Mouse (Mus musculus) lung, adult 2 months (tissue): ENCODE measurements around the gene Palmd. TPM values are rescaled to one million over a fixed set of nuclear protein-coding genes. Genes with fewer than 3 reads are reported as not detected.
A peak's percentile ranks its signal among the peaks of the same experiment; 100 is the strongest.

Experiments used
- DNase-seq: peaks from one replicate; pipeline ENCODE4 v3.0.0; 2022
- H3K4me1 ChIP-seq: fragments of 200-500 bp; 2 replicates; pipeline ENCODE4 v1.6.1; 2011; ENCODE audit warnings: low read length; ENCODE audit not compliant: control insufficient read depth, insufficient read depth
- H3K4me3 ChIP-seq: fragments of 200-500 bp; replicated peaks from 2 replicates; pipeline ENCODE3; 2011; ENCODE audit warnings: low read depth, mild to moderate bottlenecking, control low read depth, low read length; ENCODE audit errors: extremely low read depth
- CTCF ChIP-seq: fragments of 200-500 bp; IDR thresholded peaks from 2 replicates; pipeline ENCODE4 v1.5.1; 2011; ENCODE audit warnings: mild to moderate bottlenecking, low read length, control low read depth; ENCODE audit not compliant: insufficient read depth
- POLR2A ChIP-seq: fragments of 200-500 bp; IDR thresholded peaks from 2 replicates; pipeline ENCODE4 v1.6.1; 2011; ENCODE audit warnings: low read depth, mild to moderate bottlenecking, control low read depth, low read length, borderline replicate concordance; ENCODE audit errors: extremely low read depth
- WGBS: fragments of 180-500 bp; shearing (Covaris S2); methylation state at CpG from one replicate; pipeline ENCODE4 v1.1.7; 2018; 5-methylcytosine and 5-hydroxymethylcytosine counted together
- polyA plus RNA-seq: library from polyadenylated mRNA; depleted of rRNA; stranded (reverse); fragments of >200 nt; gene quantifications from 2 replicates; pipeline ENCODE4 v1.2.3, GENCODE M21; 2012; rRNA removed

The Palmd gene
- 5.6 and 10.5 TPM in 2 replicates for polyA plus RNA-seq

DNA sequence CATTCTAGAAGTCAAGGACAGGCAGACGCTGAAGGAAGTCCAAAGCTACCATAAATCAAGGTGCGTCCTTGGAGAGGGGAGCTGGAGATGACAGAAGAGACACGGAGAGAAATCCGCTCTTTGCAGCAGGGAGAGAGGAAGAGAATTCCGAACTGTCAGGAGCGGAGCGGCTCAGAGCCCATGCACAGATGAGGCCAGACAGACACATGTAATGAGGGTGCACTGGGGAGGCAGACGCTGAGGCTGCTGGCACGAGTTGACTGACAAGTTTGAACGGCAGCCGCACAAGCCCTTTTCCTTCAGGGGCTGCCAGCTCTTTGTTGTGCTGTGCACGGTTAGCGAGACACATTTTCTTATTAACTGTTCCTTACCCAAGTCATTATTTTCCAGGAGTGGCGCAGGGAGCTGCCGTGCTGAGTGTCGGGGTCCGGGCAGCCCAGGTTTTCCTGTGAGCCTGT lies at the start of gene Palmd:
Palmd (minus strand) TSS at position 448 of the 458 bp plus-strand sequence.
- peak within 1 kb of the TSS; percentile 60 for H3K4me3 ChIP-seq
- TF ChIP-seq POLR2A = peak; percentile 86; the same call in 1 of the 2 replicates
- TF ChIP-seq CTCF = no peak

DNA sequence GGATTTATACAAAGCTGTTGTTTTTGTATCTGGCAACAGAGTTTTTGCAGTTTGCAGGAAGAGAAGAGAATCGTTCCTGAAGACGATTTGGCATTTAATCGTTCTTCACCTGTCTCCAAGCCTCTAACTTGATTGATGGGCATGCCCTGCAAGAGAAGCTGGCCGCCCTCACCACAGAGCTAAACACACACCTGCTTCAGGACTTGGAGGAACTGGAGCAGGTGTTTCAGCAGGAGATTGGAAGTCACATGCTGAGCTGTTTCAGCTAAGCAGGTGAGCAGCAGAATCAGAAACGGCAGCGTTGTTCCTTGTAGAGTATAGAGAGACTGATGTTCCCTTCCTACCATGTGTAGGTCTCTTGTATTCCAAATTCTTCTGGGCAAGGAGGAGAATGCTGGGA lies 41.4 kb upstream of the Palmd start:
- TF ChIP-seq POLR2A (no peak), CTCF (no peak)
- WGBS = 46% methylated on average over 6 of the region's 6 CpGs
- DNase-seq = no peak
- no peak overlapping the region for H3K4me3 ChIP-seq
- no peaks in the 10 kb centered on the region for H3K4me1 ChIP-seq

More for the DNA sequence above, at the start of gene Palmd:
- DNase-seq = peak; percentile 56
- peaks cover 2% of the 10 kb centered on the region; the same call in 1 of the 2 replicates for H3K4me1 ChIP-seq
- WGBS = 5% methylated on average over 17 of the region's 17 CpGs

DNA sequence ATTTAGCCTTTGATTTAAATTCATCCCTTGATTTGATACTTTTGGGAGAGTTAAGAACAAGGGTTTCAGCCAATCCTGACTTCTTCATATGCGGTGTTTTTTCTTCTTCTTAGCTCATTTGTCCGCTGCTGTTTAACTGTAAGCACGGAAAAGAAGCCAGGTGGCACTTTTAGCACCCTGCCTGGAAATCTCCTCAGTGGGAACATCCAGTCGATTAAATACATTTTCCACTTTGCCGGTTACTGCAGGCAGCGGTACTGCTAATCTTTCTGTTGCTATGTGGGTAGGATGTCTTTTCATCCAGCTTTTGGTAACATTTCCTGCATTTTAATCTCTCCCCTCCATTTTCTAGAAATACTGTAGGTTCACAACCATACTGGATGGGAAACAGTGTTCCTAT lies 38.6 kb upstream of the Palmd start:
- TF ChIP-seq POLR2A = no peak
- no peak for TF ChIP-seq CTCF

DNA sequence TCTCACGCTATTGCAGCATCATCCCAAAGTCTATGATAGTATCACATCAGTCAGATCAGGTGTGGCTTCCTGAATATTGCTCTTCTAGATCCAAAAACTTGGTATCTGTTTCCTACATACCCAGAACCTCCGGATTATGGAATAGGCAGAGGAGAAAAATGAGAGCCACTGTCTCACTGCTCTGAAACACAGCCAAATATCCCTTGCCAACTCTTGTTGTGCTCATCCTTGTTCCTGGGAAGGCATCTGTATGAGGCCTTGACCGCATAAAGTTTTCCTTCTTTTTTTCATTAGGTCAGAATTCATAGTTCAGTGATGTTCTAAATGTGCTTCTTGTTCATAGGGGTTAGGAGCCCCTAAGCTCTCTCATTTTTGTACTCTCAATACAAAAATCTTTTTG lies 37.8 kb upstream of the Palmd start:
- WGBS = 59% methylated on average over 3 of the region's 3 CpGs

More for the DNA sequence above, 38.6 kb upstream of the Palmd start:
- Histone ChIP-seq H3K4me3 (no peak overlapping the region), H3K4me1 (no peaks in the 10 kb centered on the region)
- no peak for DNase-seq
- WGBS = 93% methylated on average over 6 of the region's 6 CpGs

DNA sequence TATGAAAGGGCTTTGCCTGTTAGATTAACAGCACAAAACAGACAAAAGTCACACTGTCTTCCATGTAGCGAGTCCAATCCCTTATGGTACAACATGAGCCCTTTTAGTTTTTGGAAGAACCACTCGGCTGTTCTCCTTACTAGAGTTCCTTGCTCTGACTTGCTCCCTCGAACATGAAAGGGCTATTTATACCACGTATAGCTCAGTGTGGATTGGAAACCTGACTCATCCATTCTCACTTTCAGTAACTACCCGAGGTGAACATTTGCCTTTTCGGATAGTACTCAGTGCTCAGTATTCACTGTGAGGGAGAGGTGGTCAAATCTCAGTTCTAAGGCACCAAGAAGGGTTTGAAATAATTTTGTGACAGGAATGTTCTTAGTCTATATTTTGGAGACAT lies 34.6 kb upstream of the Palmd start:
- H3K4me1 ChIP-seq = peaks cover 2% of the 10 kb centered on the region; the same call in 1 of the 2 replicates
- TF ChIP-seq POLR2A (no peak), CTCF (no peak)
- 86% methylated on average over 6 of the region's 6 CpGs for WGBS
- no peak overlapping the region for H3K4me3 ChIP-seq
- DNase-seq = no peak

More for the DNA sequence above, 37.8 kb upstream of the Palmd start:
- no peak overlapping the region for H3K4me3 ChIP-seq
- TF ChIP-seq POLR2A = no peak
- no peak for DNase-seq
- peaks cover 2% of the 10 kb centered on the region; the same call in 1 of the 2 replicates for H3K4me1 ChIP-seq

DNA sequence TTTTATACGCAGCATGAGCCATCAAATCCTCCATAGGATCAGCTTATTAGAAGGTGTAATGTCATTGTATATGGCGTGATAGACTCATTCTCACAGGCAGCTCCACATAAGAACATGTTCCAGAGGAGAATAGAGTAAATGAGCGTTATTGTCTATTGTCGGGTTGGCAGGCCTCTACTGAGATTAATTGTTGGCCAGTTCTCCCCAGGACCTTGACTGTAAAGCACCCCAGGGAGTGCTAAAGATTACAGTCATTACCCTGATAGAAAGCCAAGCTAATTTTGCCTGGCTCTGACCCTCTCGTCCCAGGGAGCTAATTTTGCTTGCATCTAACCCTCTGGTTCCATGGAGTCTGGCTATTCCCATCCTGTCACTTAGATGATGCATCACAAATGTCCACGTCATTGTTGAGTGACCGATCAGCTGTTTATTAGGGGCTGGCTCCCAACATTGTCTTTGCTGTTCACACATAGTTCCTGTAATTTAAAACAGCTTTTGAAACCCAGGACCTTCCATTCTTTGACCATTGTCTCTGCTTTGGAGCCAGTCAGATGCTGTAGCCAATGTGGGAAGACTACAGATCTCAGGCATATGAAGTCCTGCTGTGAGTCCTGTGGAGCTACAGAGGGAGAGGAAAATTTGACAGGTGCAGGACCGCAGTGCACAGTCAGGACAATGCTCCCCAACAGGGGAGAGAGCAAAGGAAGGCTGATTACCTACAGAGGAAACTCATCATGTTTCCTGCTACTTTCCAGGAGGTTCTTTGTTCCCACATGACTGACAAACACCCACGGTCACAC lies 33.1 kb upstream of the Palmd start:
- peaks cover 2% of the 10 kb centered on the region; the same call in 1 of the 2 replicates for H3K4me1 ChIP-seq
- H3K4me3 ChIP-seq = no peak overlapping the region
- TF ChIP-seq POLR2A = no peak
- TF ChIP-seq CTCF = no peak
- WGBS = 58% methylated on average over 9 of the region's 9 CpGs
- DNase-seq = no peak

DNA sequence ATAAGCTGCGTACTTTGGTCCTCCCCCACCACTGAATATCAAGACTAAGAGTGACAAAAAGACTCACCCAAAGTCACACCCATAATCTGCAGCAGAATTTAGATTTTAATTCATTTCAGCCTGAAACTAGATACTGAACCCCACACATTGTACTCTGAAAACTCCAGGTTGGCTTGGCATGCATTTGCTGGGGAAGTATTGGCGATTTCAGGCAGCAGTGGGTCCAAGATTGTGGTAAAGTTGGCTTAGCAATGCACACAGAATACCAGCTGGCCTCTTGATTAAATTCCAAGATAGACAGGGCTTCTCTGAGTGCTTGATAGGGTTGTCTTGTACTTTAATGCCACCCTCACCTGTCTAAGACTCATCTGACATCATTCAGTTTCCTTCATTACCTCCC lies 24.2 kb upstream of the Palmd start:
- DNase-seq = no peak
- TF ChIP-seq CTCF (no peak), POLR2A (no peak)
- WGBS = 90% methylated on average over 2 of the region's 2 CpGs
- Histone ChIP-seq H3K4me1 (no peaks in the 10 kb centered on the region), H3K4me3 (no peak overlapping the region)

DNA sequence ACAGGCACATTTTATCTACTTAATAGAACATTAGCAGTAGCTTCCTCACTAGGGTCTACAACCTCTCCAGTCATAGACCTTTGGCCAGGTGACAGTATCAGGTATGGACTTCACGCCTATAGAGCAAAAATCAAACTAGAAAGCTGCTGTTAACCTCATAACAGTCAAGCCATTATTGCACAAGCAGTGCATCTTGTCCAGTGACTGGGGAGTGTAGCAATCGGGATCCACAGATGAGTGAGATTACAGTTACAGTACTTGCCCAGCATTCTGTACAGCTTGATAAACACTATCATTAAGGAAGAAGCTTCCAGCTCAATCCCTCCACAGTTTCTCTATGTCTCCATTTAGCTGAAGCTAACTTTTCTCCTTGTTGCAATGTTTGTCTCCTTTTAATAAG lies 22.4 kb upstream of the Palmd start:
- DNase-seq = no peak
- 87% methylated on average over 2 of the region's 2 CpGs for whole genome bisulfite sequencing
- Histone ChIP-seq H3K4me3 (no peak overlapping the region), H3K4me1 (no peaks in the 10 kb centered on the region; the same call in 1 of the 2 replicates)
- TF ChIP-seq POLR2A = no peak
- no peak for TF ChIP-seq CTCF

DNA sequence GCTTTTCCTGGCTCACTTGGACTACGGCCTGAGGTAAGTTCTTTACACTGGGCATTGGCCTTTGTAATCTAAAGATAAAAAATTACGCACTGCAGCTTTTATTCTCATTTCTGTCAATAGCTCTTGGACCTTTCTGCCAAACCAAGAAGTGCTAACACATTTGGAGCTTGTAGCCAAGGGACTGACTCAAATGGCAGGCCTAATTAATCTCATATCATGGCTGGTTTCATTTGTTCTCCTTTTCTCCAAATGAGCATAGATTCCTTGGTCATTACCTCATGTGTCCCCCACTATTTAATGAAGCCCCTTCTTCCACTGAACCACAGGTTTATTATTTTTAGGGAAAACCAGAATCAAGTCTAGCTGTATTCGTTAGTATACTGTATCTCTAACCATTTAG lies 19.4 kb upstream of the Palmd start:
- WGBS = 79% methylated on average over 3 of the region's 3 CpGs
- Histone ChIP-seq H3K4me3 (no peak overlapping the region), H3K4me1 (no peaks in the 10 kb centered on the region; the same call in none of the 2 replicates)
- TF ChIP-seq POLR2A (no peak), CTCF (no peak)
- DNase-seq = no peak

DNA sequence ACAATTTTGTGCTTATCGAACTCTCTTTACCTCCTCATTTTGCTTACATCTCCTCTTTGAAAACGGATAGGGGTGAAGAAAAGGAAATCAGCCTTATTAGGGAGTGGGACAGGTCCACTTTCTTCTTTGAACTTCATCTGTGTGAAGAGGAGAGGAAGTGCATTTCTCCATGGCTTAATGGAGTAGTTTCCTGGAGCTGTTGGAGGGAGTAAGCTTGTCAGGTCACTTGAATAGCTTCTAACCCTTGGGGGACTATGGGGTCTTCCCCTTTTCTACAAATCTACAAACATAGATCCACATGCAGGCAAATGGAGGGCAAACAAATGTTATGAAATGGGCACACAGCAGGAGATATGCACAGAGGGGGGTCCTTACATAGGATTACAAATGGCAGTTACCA lies 17.7 kb upstream of the Palmd start:
- TF ChIP-seq POLR2A = no peak
- no peak for TF ChIP-seq CTCF
- 41% methylated on average over 2 of the region's 2 CpGs for WGBS
- no peak for DNase-seq

More for the DNA sequence above, 17.7 kb upstream of the Palmd start:
- no peak overlapping the region for H3K4me3 ChIP-seq
- H3K4me1 ChIP-seq = no peaks in the 10 kb centered on the region; the same call in none of the 2 replicates
